Mouse (Mus musculus) MEL (cell line): ENCODE measurements around the gene Pde6b.

Source experiments
- CTCF ChIP-seq, 3 experiments: IDR thresholded peaks in 2 of 3; conservative IDR thresholded peaks in 1 of 3; 2 replicates each; pipeline ENCODE4 v1.5.1; 2011 to 2012; ENCODE audit warnings: low read length in 3 of 3, low read depth in 2 of 3, mild to moderate bottlenecking in 2 of 3, improper control_type of control experiment in 1 of 3, inconsistent platforms in 1 of 3, mixed read lengths in 1 of 3, moderate library complexity in 1 of 3; ENCODE audit not compliant: control insufficient read depth in 1 of 3, insufficient read depth in 1 of 3, poor library complexity in 1 of 3, severe bottlenecking in 1 of 3
- JUND ChIP-seq: IDR thresholded peaks from 2 replicates; pipeline ENCODE4 v1.6.1; 2011; ENCODE audit warnings: low read depth, mild to moderate bottlenecking, improper control_type of control experiment, low read length
- MXI1 ChIP-seq: IDR thresholded peaks from 2 replicates; pipeline ENCODE4 v1.6.1; 2011; ENCODE audit warnings: mild to moderate bottlenecking, low read depth, low read length, improper control_type of control experiment
- POLR2A ChIP-seq, 2 experiments: IDR thresholded peaks; 2 replicates each; pipeline ENCODE4 v1.6.1; 2011 to 2012; ENCODE audit warnings: low read length in 2 of 2, mild to moderate bottlenecking in 2 of 2, control low read depth in 1 of 2, improper control_type of control experiment in 1 of 2, low read depth in 1 of 2, moderate library complexity in 1 of 2; ENCODE audit not compliant: control insufficient read depth in 1 of 2, insufficient read depth in 1 of 2, poor library complexity in 1 of 2

DNA sequence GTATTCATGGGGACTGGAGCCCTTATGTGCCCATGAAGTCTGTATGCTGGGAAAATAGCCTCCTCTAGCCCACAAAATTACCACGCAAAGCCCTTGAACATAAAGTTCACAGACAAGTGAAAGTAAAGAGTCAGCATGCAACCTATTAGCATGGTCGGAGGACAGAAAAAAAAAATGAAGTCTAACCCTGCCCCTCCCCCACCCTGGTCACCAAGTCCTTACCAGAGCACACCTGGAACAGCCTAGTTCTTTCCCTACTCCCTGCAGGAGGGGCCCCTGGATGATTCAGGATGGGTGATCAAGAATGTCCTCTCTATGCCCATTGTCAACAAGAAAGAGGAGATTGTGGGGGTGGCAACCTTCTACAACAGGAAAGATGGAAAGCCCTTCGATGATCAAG, 34.5 kb downstream of the Pde6b start:
- TF ChIP-seq POLR2A (IDR thresholded peaks at IDR 0.05; ENCODE audit: control insufficient read depth in 1 of 2, insufficient read depth in 1 of 2, low read depth in 1 of 2, low read length in 2 of 2, poor library complexity in 1 of 2) (no peak), MXI1 (no peak), JUND (no peak), CTCF (IDR thresholded peaks at IDR 0.05 in 2 of 3, conservative IDR thresholded peaks at IDR 0.05 in 1 of 3; ENCODE audit: control insufficient read depth in 1 of 3, insufficient read depth in 1 of 3, low read depth in 2 of 3, low read length in 3 of 3, poor library complexity in 1 of 3, severe bottlenecking in 1 of 3) (no peak)
